Comparison of ENCODE assay signal across 21 mouse cellular contexts in the genomic region with DNA sequence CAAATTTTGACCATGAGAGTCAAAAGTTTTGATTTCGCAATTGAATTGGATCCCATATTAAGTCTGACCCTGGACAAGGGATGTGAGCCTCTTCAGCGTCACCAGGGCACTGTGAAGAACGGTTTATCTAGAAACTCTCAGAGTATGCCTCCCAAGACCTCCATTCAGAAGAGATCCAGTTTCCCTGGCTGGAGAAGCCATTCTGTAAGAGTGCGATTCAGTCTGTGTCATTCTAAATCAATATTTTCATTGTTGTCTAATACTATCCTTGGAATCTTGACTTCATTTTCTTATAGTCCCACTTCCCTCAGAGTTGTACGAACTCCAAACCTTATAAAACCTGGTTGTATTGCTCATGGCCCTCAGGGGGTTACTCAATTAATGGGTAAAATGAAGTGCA.
A peak's percentile ranks its signal among the peaks of the same experiment; 100 is the strongest.
DNase-seq lines count a peak whose midpoint lies in the region; ATAC-seq and TF ChIP-seq lines count a peak whose summit lies in the region.
"Had no signal": no experiment of that assay in that cellular context is flagged by ENCODE, and none has a peak within 500 bp of the region (broad histone marks: within the 10 kb centered on the region; RNA-seq: fewer than 3 reads in every experiment).

No protein-coding gene starts in this region.

- no peaks in the 10 kb centered on the region for H3K36me3 ChIP-seq in kidney, postnatal 0 days (ENCODE audit: insufficient read depth, low read length)
- H3K36me3 ChIP-seq in intestine, embryonic 16.5 days (ENCODE audit: control insufficient read depth, insufficient read depth, low read length): no peaks in the 10 kb centered on the region
- no peaks in the 10 kb centered on the region for H3K36me3 ChIP-seq in stomach, postnatal 0 days (ENCODE audit: control insufficient read depth, insufficient read depth, low read length)
- H3K36me3 ChIP-seq in midbrain, embryonic 13.5 days: no peaks in the 10 kb centered on the region
- no peaks in the 10 kb centered on the region for H3K36me3 ChIP-seq in forebrain, embryonic 16.5 days (ENCODE audit: control insufficient read depth, insufficient read depth)
- H3K36me3 ChIP-seq: embryonic facial prominence, embryonic 13.5 days; hindbrain, embryonic 12.5 days had no signal

- H3K4me2 ChIP-seq in kidney, postnatal 0 days (ENCODE audit: low read length): no peak overlapping the region
- no peak overlapping the region for H3K4me2 ChIP-seq in intestine, embryonic 16.5 days (ENCODE audit: low read depth, low read length)
- H3K4me2 ChIP-seq in stomach, postnatal 0 days (replicated peaks; ENCODE audit: low read depth): no peak overlapping the region
- no peak overlapping the region for H3K4me2 ChIP-seq in midbrain, embryonic 13.5 days (replicated peaks)
- H3K4me2 ChIP-seq in forebrain, embryonic 16.5 days (ENCODE audit: low read length): no peak overlapping the region
- H3K4me2 ChIP-seq: embryonic facial prominence, embryonic 13.5 days; forebrain, embryonic 13.5 days; hindbrain, embryonic 12.5 days had no signal

- no peaks in the 10 kb centered on the region for H3K27me3 ChIP-seq in kidney, postnatal 0 days (ENCODE audit: insufficient read depth, low read length)
- H3K27me3 ChIP-seq in intestine, embryonic 16.5 days (replicated peaks; ENCODE audit: control insufficient read depth, insufficient read depth, low read length): no peaks in the 10 kb centered on the region
- no peaks in the 10 kb centered on the region for H3K27me3 ChIP-seq in stomach, postnatal 0 days (ENCODE audit: control insufficient read depth, insufficient read depth, low read length)
- no peaks in the 10 kb centered on the region for H3K27me3 ChIP-seq in midbrain, embryonic 13.5 days
- no peaks in the 10 kb centered on the region for H3K27me3 ChIP-seq in forebrain, embryonic 16.5 days (replicated peaks; ENCODE audit: control insufficient read depth, insufficient read depth, low read length)
- H3K27me3 ChIP-seq: embryonic facial prominence, embryonic 13.5 days; forebrain, embryonic 13.5 days; hindbrain, embryonic 12.5 days; Patski had no signal

- DNase-seq in kidney, postnatal 0 days (ENCODE audit: low spot score): no peak
- DNase-seq in kidney, adult 18-20 months: no peak
- DNase-seq in NIH3T3 (ENCODE audit: low read depth): peak; percentile 51
- no peak for DNase-seq in stomach, postnatal 0 days (ENCODE audit: low spot score)
- DNase-seq: adrenal gland, postnatal 25 days; cerebellum, adult 18-20 months; cerebellum, adult 9-11 months; cerebellum, postnatal 36 days; gastrocnemius, adult 2 months; gastrocnemius, postnatal 25 days; heart, postnatal 10 days; heart, postnatal 4 days had no signal

- ATAC-seq in kidney, postnatal 0 days (replicated peaks; ENCODE audit: low FRiP score, low read depth): no peak
- no peak; the same call in 1 of the 2 replicates for ATAC-seq in intestine, embryonic 16.5 days
- no peak for ATAC-seq in stomach, postnatal 0 days (ENCODE audit: low FRiP score, low TSS enrichment)
- no peak for ATAC-seq in midbrain, embryonic 13.5 days
- no peak for ATAC-seq in forebrain, embryonic 16.5 days
- ATAC-seq: activated CD4-positive, CD25-positive, alpha-beta regulatory T cell, adult 4 months; forebrain, embryonic 13.5 days; hindbrain, embryonic 16.5 days; Patski had no signal

- H3K27ac ChIP-seq in kidney, postnatal 0 days: 0 out of 2 replicates have a peak overlapping the region, but pooled peaks have one; percentile 39
- H3K27ac ChIP-seq in intestine, embryonic 16.5 days (ENCODE audit: low read length): peak overlapping the region; percentile 49; the same call in 1 of the 2 replicates
- 0 out of 2 replicates have a peak overlapping the region, but pooled peaks have one; percentile 5 for H3K27ac ChIP-seq in stomach, postnatal 0 days (replicated peaks)
- H3K27ac ChIP-seq in midbrain, embryonic 13.5 days: no peak overlapping the region
- no peak overlapping the region for H3K27ac ChIP-seq in forebrain, embryonic 16.5 days (ENCODE audit: low read length)
- H3K27ac ChIP-seq: forebrain, embryonic 13.5 days; gastrocnemius, adult 2 months; hindbrain, embryonic 12.5 days had no signal

- WGBS in kidney, postnatal 0 days: 88% methylated on average over 5 of the region's 5 CpGs
- WGBS in intestine, embryonic 16.5 days: 80% methylated on average over 5 of the region's 5 CpGs
- WGBS in stomach, postnatal 0 days: 70% methylated on average over 5 of the region's 5 CpGs
- 92% methylated on average over 5 of the region's 5 CpGs for WGBS in midbrain, embryonic 13.5 days
- WGBS in forebrain, embryonic 16.5 days: 93% methylated on average over 5 of the region's 5 CpGs

- no peak for TF ChIP-seq CTCF in kidney, postnatal 0 days (IDR thresholded peaks at IDR 0.05; ENCODE audit: low read depth)
- no peak for TF ChIP-seq CTCF in stomach, postnatal 0 days (IDR thresholded peaks at IDR 0.05; ENCODE audit: low read depth)

- no peak for TF ChIP-seq EP300 in stomach, postnatal 0 days (optimal IDR thresholded peaks at IDR 0.05)

- H3K9ac ChIP-seq in kidney, postnatal 0 days (ENCODE audit: low read depth, low read length): no peak overlapping the region
- H3K9ac ChIP-seq in intestine, embryonic 16.5 days (ENCODE audit: low read depth, low read length): no peak overlapping the region
- H3K9ac ChIP-seq in stomach, postnatal 0 days (ENCODE audit: low read length): no peak overlapping the region
- H3K9ac ChIP-seq in midbrain, embryonic 13.5 days (replicated peaks): no peak overlapping the region
- H3K9ac ChIP-seq in forebrain, embryonic 16.5 days (replicated peaks; ENCODE audit: low read depth, low read length): no peak overlapping the region
- H3K9ac ChIP-seq: embryonic facial prominence, embryonic 13.5 days; forebrain, embryonic 13.5 days; hindbrain, embryonic 12.5 days had no signal

- no peak overlapping the region for H3K4me3 ChIP-seq in kidney, postnatal 0 days (replicated peaks; ENCODE audit: low read depth, low read length)
- H3K4me3 ChIP-seq in intestine, embryonic 16.5 days (ENCODE audit: low read length): no peak overlapping the region
- H3K4me3 ChIP-seq in stomach, postnatal 0 days (ENCODE audit: low read depth, low read length): no peak overlapping the region
- no peak overlapping the region for H3K4me3 ChIP-seq in midbrain, embryonic 13.5 days (replicated peaks)
- no peak overlapping the region for H3K4me3 ChIP-seq in forebrain, embryonic 16.5 days (replicated peaks; ENCODE audit: low read length)
- H3K4me3 ChIP-seq: embryonic facial prominence, embryonic 13.5 days; forebrain, embryonic 13.5 days; gastrocnemius, adult 2 months; hindbrain, embryonic 12.5 days had no signal

- H3K4me1 ChIP-seq in kidney, postnatal 0 days (replicated peaks; ENCODE audit: insufficient read depth, low read length): no peaks in the 10 kb centered on the region
- H3K4me1 ChIP-seq in intestine, embryonic 16.5 days (ENCODE audit: control insufficient read depth, insufficient read depth, low read length): no peaks in the 10 kb centered on the region
- H3K4me1 ChIP-seq in stomach, postnatal 0 days (replicated peaks; ENCODE audit: control insufficient read depth, insufficient read depth): no peaks in the 10 kb centered on the region
- H3K4me1 ChIP-seq in midbrain, embryonic 13.5 days (replicated peaks): peaks cover 11% of the 10 kb centered on the region
- H3K4me1 ChIP-seq in forebrain, embryonic 16.5 days (replicated peaks; ENCODE audit: control insufficient read depth, insufficient read depth, low read length): peaks cover 3% of the 10 kb centered on the region; the same call in 1 of the 2 replicates
- H3K4me1 ChIP-seq: forebrain, embryonic 13.5 days had no signal

- no peaks in the 10 kb centered on the region for H3K9me3 ChIP-seq in kidney, postnatal 0 days (replicated peaks; ENCODE audit: low read length)
- H3K9me3 ChIP-seq in intestine, embryonic 16.5 days (ENCODE audit: control insufficient read depth, low read length): no peaks in the 10 kb centered on the region
- no peaks in the 10 kb centered on the region for H3K9me3 ChIP-seq in stomach, postnatal 0 days (ENCODE audit: control insufficient read depth, low read length)
- H3K9me3 ChIP-seq in midbrain, embryonic 13.5 days: no peaks in the 10 kb centered on the region
- H3K9me3 ChIP-seq in forebrain, embryonic 16.5 days (ENCODE audit: control insufficient read depth, low read length): no peaks in the 10 kb centered on the region
- H3K9me3 ChIP-seq: embryonic facial prominence, embryonic 13.5 days; forebrain, embryonic 13.5 days; hindbrain, embryonic 12.5 days had no signal

Comparison
In these comparisons a context has a peak if more than half of its experiments do, and no peak if none do; other contexts are left out.
1. H3K27ac ChIP-seq: peak in kidney, postnatal 0 days (single experiment), intestine, embryonic 16.5 days (single experiment) and stomach, postnatal 0 days (single experiment); none in midbrain, embryonic 13.5 days (single experiment) and forebrain, embryonic 16.5 days (single experiment).